Mouse (Mus musculus): ENCODE measurements around the gene Tff1. TPM values are rescaled to one million over a fixed set of nuclear protein-coding genes. Genes with fewer than 3 reads are reported as not detected.

The Tff1 gene
- polyA plus RNA-seq (2014; fragmentation: Nextera tagmentation; extraction: Ambion mirVana) = not detected in 2 replicates

DNA sequence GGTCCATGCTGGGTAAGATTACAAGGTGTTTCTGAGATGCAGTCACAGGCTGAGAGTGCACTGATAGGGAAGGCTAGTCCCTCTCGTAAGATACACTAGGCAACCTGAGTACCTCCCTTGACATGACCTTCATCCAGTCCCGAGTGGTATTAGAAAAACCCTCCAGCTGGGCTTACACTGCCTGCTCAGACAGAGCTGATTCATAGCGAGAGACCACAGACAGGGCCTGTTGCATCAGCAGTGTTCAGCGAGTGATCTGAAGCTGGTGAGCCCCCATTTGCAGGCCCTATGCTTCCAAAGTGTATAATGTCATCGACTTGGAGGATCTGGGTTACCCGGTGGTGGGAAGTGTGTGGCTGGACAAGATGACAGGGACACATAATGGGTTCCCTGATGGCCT is at the start of gene Tff1:
TSS of gene Tff1 (minus strand) at position 151 of the 400 bp plus-strand sequence.
- ATAC-seq (ENCODE audit: low FRiP score, low TSS enrichment) (no peak), DNase-seq (no peak)
- Histone ChIP-seq H3K4me2 (ENCODE audit: low read length) (no peak within 1 kb of the TSS), H3K4me3 (replicated peaks; ENCODE audit: low read depth, low read length) (no peak within 1 kb of the TSS), H3K27me3 (ENCODE audit: control insufficient read depth, insufficient read depth, low read length) (no peaks in the 10 kb centered on the region), H3K9me3 (ENCODE audit: control insufficient read depth, low read length) (no peaks in the 10 kb centered on the region), H3K27ac (replicated peaks; ENCODE audit: low read depth, low read length) (no peak within 1 kb of the TSS), H3K4me1 (ENCODE audit: control insufficient read depth, insufficient read depth, low read length) (no peaks in the 10 kb centered on the region), H3K36me3 (ENCODE audit: control insufficient read depth, insufficient read depth, low read length) (no peaks in the 10 kb centered on the region), H3K9ac (replicated peaks; ENCODE audit: low read length) (no peak within 1 kb of the TSS)
- 86% methylated on average over 6 of the region's 6 CpGs for WGBS

DNA sequence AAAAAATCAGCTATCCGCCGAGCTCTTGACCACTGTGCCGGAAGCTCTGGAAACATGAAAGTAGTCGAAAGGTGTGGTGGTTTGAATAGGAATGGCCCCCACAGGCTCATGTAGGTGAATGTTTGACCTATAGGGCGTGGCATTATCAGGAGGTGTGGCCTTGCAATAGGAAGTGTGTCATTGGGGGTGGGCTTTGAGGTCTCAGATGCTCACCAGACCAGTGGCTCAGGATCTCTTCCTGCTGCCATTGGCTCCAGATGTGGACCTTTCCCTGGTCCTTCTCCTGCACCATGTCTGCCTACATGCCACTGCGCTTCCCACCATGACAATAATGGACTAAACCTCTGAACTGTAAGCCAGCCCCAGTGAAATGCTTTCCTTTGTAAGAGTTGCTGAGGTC is 46.8 kb upstream of the Tff1 start:
- 91% methylated on average over 6 of the region's 6 CpGs for WGBS
- Histone ChIP-seq H3K27me3 (ENCODE audit: control insufficient read depth, insufficient read depth, low read length) (no peaks in the 10 kb centered on the region), H3K4me2 (ENCODE audit: low read length) (no peak overlapping the region), H3K4me1 (ENCODE audit: control insufficient read depth, insufficient read depth, low read length) (no peaks in the 10 kb centered on the region), H3K36me3 (ENCODE audit: control insufficient read depth, insufficient read depth, low read length) (no peaks in the 10 kb centered on the region), H3K9me3 (ENCODE audit: control insufficient read depth, low read length) (no peaks in the 10 kb centered on the region), H3K4me3 (replicated peaks; ENCODE audit: low read depth, low read length) (no peak overlapping the region), H3K9ac (replicated peaks; ENCODE audit: low read length) (no peak overlapping the region), H3K27ac (replicated peaks; ENCODE audit: low read depth, low read length) (no peak overlapping the region)
- DNase-seq (no peak), ATAC-seq (ENCODE audit: low FRiP score, low TSS enrichment) (no peak)

DNA sequence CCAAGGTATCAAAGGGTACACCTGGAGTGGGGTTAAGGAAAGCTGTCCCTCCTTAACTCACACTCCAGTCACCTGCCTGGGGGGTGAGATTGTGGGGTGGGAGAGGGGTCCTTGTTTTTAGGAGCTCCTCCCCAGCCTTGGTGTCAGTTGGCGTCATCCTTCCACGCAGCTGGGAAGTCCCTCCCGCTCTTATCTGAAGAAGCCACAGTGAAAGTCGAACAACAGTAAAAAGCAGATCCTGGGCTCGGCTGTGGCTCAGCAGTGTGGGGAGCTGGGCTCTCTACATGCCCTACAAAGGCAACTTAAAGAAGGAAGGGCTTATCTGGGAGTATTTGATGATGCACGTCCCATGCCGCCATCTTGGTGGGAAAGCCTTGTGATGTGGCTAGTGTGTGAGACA is 45.2 kb upstream of the Tff1 start:
- Histone ChIP-seq H3K9me3 (ENCODE audit: control insufficient read depth, low read length) (no peaks in the 10 kb centered on the region), H3K4me3 (replicated peaks; ENCODE audit: low read depth, low read length) (no peak overlapping the region), H3K27ac (replicated peaks; ENCODE audit: low read depth, low read length) (no peak overlapping the region), H3K36me3 (ENCODE audit: control insufficient read depth, insufficient read depth, low read length) (no peaks in the 10 kb centered on the region), H3K4me2 (ENCODE audit: low read length) (no peak overlapping the region), H3K4me1 (ENCODE audit: control insufficient read depth, insufficient read depth, low read length) (no peaks in the 10 kb centered on the region), H3K27me3 (ENCODE audit: control insufficient read depth, insufficient read depth, low read length) (no peaks in the 10 kb centered on the region), H3K9ac (replicated peaks; ENCODE audit: low read length) (no peak overlapping the region)
- no peak for DNase-seq
- 94% methylated on average over 7 of the region's 7 CpGs for WGBS
- no peak for ATAC-seq (ENCODE audit: low FRiP score, low TSS enrichment)

DNA sequence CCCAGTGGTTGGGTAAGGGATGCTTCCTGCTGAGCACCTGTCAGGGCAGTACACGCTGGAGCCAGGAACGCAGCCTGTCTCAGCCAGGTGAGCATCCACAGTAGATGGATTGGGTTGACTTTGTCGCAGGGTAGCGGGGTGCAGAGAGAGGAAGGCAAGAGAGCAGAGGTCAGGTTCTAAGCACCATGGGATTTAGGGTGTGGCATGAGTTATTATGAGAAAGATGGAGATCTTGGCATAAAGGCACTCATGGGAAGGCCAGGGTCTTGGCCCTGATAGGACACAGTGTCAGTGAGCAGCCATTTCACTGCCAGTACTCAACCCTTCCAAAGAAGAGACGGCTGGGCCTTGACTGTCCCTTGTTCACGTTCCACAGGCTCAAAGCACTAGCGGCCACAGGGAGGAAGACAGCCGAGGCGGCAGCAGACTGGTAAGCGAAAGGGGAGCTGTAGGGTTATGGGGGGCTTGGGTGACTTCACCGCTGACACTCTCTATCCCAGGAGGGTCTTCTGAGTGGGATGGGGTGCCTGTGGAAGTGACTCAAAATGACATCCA is 44.4 kb upstream of the Tff1 start:
- no peaks in the 10 kb centered on the region for H3K36me3 ChIP-seq (ENCODE audit: control insufficient read depth, insufficient read depth, low read length)
- H3K27me3 ChIP-seq (ENCODE audit: control insufficient read depth, insufficient read depth, low read length) = no peaks in the 10 kb centered on the region
- DNase-seq = no peak
- no peak overlapping the region for H3K4me2 ChIP-seq (ENCODE audit: low read length)
- H3K9me3 ChIP-seq (ENCODE audit: control insufficient read depth, low read length) = no peaks in the 10 kb centered on the region
- 88% methylated on average over 11 of the region's 11 CpGs for WGBS
- no peak overlapping the region for H3K4me3 ChIP-seq (replicated peaks; ENCODE audit: low read depth, low read length)
- no peak overlapping the region for H3K27ac ChIP-seq (replicated peaks; ENCODE audit: low read depth, low read length)
- H3K4me1 ChIP-seq (ENCODE audit: control insufficient read depth, insufficient read depth, low read length) = no peaks in the 10 kb centered on the region
- ATAC-seq (ENCODE audit: low FRiP score, low TSS enrichment) = no peak
- no peak overlapping the region for H3K9ac ChIP-seq (replicated peaks; ENCODE audit: low read length)

DNA sequence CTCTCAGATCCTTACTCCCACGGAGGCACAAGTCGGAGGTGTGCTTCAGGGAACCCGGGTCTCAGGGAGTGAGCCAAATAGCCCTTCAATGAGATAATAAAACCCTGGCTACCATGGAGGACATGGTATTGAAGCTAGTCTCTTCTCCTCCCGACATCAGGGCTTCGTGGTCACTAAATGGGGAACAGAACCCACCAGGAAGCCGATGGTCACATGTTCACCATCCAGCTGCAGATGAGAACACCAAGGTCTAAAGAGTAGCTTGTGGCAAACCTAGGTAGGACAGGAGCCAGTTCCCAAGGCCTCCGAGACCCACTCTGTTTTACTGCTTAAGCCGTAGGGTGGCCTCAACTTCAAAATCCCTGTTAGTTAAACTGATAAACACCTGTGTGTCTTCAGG is 43.6 kb upstream of the Tff1 start:
- H3K36me3 ChIP-seq (ENCODE audit: control insufficient read depth, insufficient read depth, low read length) = no peaks in the 10 kb centered on the region
- H3K9me3 ChIP-seq (ENCODE audit: control insufficient read depth, low read length) = no peaks in the 10 kb centered on the region
- ATAC-seq (ENCODE audit: low FRiP score, low TSS enrichment) (no peak), DNase-seq (no peak)
- no peak overlapping the region for H3K4me3 ChIP-seq (replicated peaks; ENCODE audit: low read depth, low read length)
- 90% methylated on average over 8 of the region's 8 CpGs for WGBS
- H3K4me2 ChIP-seq (ENCODE audit: low read length) = no peak overlapping the region
- no peak overlapping the region for H3K27ac ChIP-seq (replicated peaks; ENCODE audit: low read depth, low read length)
- no peaks in the 10 kb centered on the region for H3K4me1 ChIP-seq (ENCODE audit: control insufficient read depth, insufficient read depth, low read length)
- no peak overlapping the region for H3K9ac ChIP-seq (replicated peaks; ENCODE audit: low read length)
- no peaks in the 10 kb centered on the region for H3K27me3 ChIP-seq (ENCODE audit: control insufficient read depth, insufficient read depth, low read length)

DNA sequence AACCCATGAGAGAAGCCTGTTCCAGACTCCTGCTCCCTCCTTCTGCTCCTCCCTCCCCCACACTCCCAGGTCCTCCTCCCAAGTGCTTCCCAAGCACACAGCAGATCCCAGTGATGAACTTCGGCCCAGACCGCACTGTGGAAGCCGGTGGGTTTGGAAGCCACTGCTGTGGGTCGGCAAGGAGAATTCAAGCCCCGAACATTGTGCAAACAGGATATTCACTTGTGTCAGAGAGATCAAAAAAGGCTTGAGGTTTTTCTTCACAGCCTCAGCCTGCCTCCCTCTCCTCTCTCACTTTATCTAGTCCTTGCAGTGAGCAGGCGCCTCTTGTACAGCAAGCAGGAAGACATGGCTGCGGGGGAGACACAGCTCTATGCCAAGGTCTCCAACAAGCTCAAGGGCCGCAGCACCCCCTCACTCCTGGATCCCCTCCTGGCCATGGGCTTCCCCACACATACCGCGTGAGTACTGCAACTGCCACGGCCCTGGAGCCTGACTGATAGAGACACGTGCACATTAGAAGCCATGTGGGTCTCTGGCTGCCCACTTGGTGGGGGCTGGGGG is 42.8 kb upstream of the Tff1 start, which contains the start of gene Ubash3a:
TSS of gene Ubash3a (plus strand) at position 103 of the 564 bp plus-strand sequence.
- no peak for ATAC-seq (ENCODE audit: low FRiP score, low TSS enrichment)

DNA sequence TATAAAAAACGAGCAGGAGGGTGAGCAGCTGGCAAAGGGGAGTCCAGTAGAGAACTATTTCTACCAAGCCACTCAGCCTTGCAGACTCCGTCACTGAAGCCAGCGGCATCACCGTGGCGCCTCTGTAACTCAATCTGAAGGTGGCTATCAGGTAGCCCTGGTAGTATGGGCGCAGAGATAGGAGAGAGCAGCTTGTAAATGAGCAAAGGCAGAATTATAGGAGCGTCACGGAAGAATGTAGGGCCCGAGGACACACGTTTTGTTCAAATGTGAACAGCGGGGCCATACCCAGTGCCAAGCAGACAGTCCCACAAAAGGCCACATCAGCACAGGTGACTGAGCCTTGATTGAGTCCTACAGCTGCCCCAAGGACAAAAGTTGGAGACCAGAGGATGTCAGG is 33.8 kb upstream of the Tff1 start, which contains the start of gene Tmprss3:
TSS of gene Tmprss3 (minus strand) at position 101 of the 400 bp plus-strand sequence.
- no peak within 1 kb of the TSS for H3K27ac ChIP-seq (replicated peaks; ENCODE audit: low read depth, low read length)
- DNase-seq = no peak
- H3K9ac ChIP-seq (replicated peaks; ENCODE audit: low read length) = no peak within 1 kb of the TSS
- H3K9me3 ChIP-seq (ENCODE audit: control insufficient read depth, low read length) = no peaks in the 10 kb centered on the region
- H3K4me3 ChIP-seq (replicated peaks; ENCODE audit: low read depth, low read length) = no peak within 1 kb of the TSS
- 89% methylated on average over 11 of the region's 11 CpGs for WGBS
- no peaks in the 10 kb centered on the region for H3K36me3 ChIP-seq (ENCODE audit: control insufficient read depth, insufficient read depth, low read length)
- ATAC-seq (ENCODE audit: low FRiP score, low TSS enrichment) = no peak
- H3K4me2 ChIP-seq (ENCODE audit: low read length) = no peak within 1 kb of the TSS
- no peaks in the 10 kb centered on the region for H3K4me1 ChIP-seq (ENCODE audit: control insufficient read depth, insufficient read depth, low read length)
- no peaks in the 10 kb centered on the region for H3K27me3 ChIP-seq (ENCODE audit: control insufficient read depth, insufficient read depth, low read length)

More for the DNA sequence above, 42.8 kb upstream of the Tff1 start, which contains the start of gene Ubash3a:
- DNase-seq = no peak
- no peaks in the 10 kb centered on the region for H3K4me1 ChIP-seq (ENCODE audit: control insufficient read depth, insufficient read depth, low read length)
- WGBS = 85% methylated on average over 12 of the region's 12 CpGs
- no peak within 1 kb of the TSS for H3K27ac ChIP-seq (replicated peaks; ENCODE audit: low read depth, low read length)
- no peaks in the 10 kb centered on the region for H3K9me3 ChIP-seq (ENCODE audit: control insufficient read depth, low read length)
- no peaks in the 10 kb centered on the region for H3K27me3 ChIP-seq (ENCODE audit: control insufficient read depth, insufficient read depth, low read length)
- no peak within 1 kb of the TSS for H3K4me3 ChIP-seq (replicated peaks; ENCODE audit: low read depth, low read length)
- no peaks in the 10 kb centered on the region for H3K36me3 ChIP-seq (ENCODE audit: control insufficient read depth, insufficient read depth, low read length)
- H3K9ac ChIP-seq (replicated peaks; ENCODE audit: low read length) = no peak within 1 kb of the TSS
- no peak within 1 kb of the TSS for H3K4me2 ChIP-seq (ENCODE audit: low read length)

DNA sequence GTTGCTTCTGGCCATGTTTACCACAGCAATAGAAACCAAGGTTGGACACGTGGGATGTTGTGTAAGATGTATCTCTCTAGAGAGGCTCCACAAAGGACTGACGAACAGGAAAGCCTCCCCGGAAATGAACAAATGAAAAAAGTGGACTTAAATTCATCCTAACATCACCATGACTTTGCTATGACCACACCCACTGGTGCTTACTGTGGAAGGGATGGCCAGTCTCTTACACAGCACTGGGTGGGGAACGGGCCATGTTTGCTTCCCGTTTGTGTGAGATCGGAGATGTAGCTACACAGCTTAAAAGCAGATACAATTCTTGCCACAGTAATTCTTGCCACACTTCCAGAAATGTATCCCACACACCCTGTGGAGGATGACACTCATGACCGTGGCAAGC is 31.2 kb upstream of the Tff1 start:
- H3K4me1 ChIP-seq (ENCODE audit: control insufficient read depth, insufficient read depth, low read length) = no peaks in the 10 kb centered on the region
- H3K4me3 ChIP-seq (replicated peaks; ENCODE audit: low read depth, low read length) = no peak overlapping the region
- no peak overlapping the region for H3K9ac ChIP-seq (replicated peaks; ENCODE audit: low read length)
- H3K27me3 ChIP-seq (ENCODE audit: control insufficient read depth, insufficient read depth, low read length) = no peaks in the 10 kb centered on the region
- H3K4me2 ChIP-seq (ENCODE audit: low read length) = no peak overlapping the region
- no peaks in the 10 kb centered on the region for H3K36me3 ChIP-seq (ENCODE audit: control insufficient read depth, insufficient read depth, low read length)
- DNase-seq = no peak
- WGBS = 89% methylated on average over 7 of the region's 7 CpGs
- ATAC-seq (ENCODE audit: low FRiP score, low TSS enrichment) = no peak
- H3K9me3 ChIP-seq (ENCODE audit: control insufficient read depth, low read length) = no peaks in the 10 kb centered on the region
- H3K27ac ChIP-seq (replicated peaks; ENCODE audit: low read depth, low read length) = no peak overlapping the region

DNA sequence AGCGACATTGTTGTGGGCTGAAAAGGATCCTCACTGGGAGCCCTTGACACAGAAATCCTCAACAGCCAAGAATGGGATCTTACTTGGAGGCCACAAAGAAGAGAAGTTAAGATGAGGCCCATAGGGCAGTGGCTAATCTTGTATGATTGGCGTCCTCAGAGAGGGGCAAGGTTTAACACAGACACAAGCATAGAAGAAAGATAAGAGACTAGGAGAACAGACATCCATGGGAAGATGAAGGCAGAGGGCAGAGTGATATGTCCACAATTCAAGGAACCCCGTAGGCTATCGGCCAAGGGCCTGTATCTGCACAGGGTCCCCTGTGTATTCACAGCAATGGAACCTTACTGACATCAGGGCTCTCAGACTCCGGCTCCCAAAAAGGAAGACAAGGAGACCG is 30.1 kb upstream of the Tff1 start:
- Histone ChIP-seq H3K4me2 (ENCODE audit: low read length) (no peak overlapping the region), H3K4me1 (ENCODE audit: control insufficient read depth, insufficient read depth, low read length) (no peaks in the 10 kb centered on the region), H3K9ac (replicated peaks; ENCODE audit: low read length) (no peak overlapping the region), H3K27ac (replicated peaks; ENCODE audit: low read depth, low read length) (no peak overlapping the region), H3K4me3 (replicated peaks; ENCODE audit: low read depth, low read length) (no peak overlapping the region), H3K27me3 (ENCODE audit: control insufficient read depth, insufficient read depth, low read length) (no peaks in the 10 kb centered on the region), H3K9me3 (ENCODE audit: control insufficient read depth, low read length) (no peaks in the 10 kb centered on the region), H3K36me3 (ENCODE audit: control insufficient read depth, insufficient read depth, low read length) (no peaks in the 10 kb centered on the region)
- ATAC-seq (ENCODE audit: low FRiP score, low TSS enrichment) (no peak), DNase-seq (no peak)
- 72% methylated on average over 6 of the region's 6 CpGs for WGBS
